Mouse (Mus musculus): ENCODE results near the gene Xcr1.

- no peak for TF ChIP-seq CTCF (IDR thresholded peaks at IDR 0.05; ENCODE audit: low read depth)
- no peak for TF ChIP-seq EP300 (IDR thresholded peaks at IDR 0.05; ENCODE audit: low read depth)
These were observed 15.3 kb downstream of the Xcr1 start for GRCm38 (mm10) chr9:123846490-123846889.

Data from heart, postnatal 0 days (tissue).